Mouse (Mus musculus) megakaryocyte, embryonic 14.5 days (primary cell): ENCODE results near the gene Tbc1d13.

Source experiments
- FLI1 ChIP-seq: IDR thresholded peaks from 2 replicates; pipeline ENCODE4 v1.6.1; 2012; ENCODE audit warnings: low read length, inconsistent platforms, mixed read lengths
- GATA1 ChIP-seq: IDR thresholded peaks from 3 replicates; pipeline ENCODE4 v1.6.1; 2012; ENCODE audit warnings: mixed read lengths, low read length, inconsistent platforms, borderline replicate concordance

GRCm38 (mm10) chr2:30147466-30147865 is 13.9 kb downstream of the Tbc1d13 start:
- TF ChIP-seq FLI1 (no peak), GATA1 (no peak)
